Mouse (Mus musculus) CD4-positive, CD25-positive, alpha-beta regulatory T cell, adult 2 months (primary cell): ENCODE results near the gene G3bp1.
A peak's percentile ranks its signal among the peaks of the same experiment; 100 is the strongest.

Experiments used
- DNase-seq: peaks from one replicate; pipeline ENCODE4 v3.0.0-alpha.2; 2012; ENCODE audit warnings: low read depth, low spot score

The G3bp1 gene

DNA sequence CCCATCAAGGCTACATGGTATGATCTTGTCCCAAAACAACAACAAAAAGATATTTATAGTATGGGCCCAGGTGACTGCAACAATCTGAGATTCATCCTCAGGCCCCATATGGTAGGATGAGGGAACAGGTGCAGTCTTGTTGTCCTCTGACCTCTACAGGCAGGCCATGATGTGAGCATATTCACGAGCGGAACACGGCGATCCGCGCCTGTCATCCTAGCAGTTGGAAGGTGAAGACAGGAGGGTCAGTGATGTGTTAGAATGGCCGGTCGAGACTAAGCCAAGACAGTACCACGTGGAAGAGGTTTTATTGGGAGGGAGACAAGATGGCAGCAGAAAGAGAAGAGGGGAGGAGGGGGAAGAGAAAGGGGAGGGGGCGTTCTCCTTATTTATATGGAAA, 4.8 kb upstream of the G3bp1 start:
- no peak for DNase-seq

DNA sequence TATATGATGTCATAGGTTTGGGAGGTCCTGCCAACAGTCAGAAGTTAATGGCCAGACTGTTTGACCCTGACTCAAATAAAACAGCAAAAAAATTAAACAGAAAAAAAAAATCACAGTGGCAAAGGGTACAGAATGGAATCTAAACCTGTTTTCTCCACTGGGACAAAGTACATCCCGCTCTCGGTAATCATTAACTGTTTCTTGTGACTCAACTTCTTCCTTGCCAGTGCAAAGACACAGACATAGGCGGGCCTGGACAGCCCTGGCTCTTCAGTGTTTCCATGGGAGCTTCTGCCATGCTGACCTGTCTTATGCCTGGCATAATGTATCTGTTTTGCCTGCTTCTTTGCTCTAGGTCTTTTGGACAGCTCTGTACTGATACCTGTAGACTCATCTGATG, 4.3 kb upstream of the G3bp1 start:
- no peak for DNase-seq

DNA sequence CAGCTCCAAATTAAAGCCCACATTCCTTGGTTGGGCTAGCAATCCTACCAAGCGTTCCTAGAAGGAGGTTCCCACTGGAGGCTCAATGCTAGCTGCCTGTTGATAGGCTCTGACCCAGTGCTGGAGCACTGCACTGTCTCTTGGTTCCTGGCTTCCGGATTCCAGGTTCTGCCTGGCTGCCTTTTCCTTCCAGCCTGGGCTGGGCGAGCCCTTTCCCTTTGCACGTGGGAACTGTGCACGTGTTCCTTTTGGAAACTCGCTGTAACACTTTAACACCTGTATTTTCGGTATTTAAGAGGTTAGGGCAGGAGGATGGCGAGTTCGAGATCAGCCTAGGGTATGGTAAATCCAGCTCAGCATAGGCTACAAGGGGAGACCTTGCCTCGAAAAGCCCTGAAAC, 1.5 kb upstream of the G3bp1 start:
- no peak for DNase-seq

DNA sequence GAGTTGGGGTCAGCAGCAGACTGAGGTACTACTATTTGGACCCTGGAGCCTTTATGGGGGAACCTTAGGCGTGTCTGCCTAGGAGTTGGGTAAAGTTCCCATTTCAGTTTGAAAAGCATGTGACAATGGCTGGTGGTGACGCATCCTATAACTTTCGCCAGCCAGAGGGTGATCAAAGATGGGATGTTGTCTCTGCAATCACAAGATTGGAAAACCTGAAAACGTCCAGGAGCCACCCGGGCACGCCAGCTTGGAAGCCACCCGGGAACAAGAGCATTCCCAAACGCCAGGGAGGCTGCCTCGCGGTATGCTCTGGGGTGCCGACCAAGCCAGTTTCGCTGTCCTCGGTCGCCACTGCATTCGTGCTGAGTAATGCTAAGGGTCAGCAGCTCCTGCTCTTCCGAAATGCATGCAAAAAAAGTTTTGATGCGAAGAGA, 856 bp upstream of the G3bp1 start:
- no peak for DNase-seq

DNA sequence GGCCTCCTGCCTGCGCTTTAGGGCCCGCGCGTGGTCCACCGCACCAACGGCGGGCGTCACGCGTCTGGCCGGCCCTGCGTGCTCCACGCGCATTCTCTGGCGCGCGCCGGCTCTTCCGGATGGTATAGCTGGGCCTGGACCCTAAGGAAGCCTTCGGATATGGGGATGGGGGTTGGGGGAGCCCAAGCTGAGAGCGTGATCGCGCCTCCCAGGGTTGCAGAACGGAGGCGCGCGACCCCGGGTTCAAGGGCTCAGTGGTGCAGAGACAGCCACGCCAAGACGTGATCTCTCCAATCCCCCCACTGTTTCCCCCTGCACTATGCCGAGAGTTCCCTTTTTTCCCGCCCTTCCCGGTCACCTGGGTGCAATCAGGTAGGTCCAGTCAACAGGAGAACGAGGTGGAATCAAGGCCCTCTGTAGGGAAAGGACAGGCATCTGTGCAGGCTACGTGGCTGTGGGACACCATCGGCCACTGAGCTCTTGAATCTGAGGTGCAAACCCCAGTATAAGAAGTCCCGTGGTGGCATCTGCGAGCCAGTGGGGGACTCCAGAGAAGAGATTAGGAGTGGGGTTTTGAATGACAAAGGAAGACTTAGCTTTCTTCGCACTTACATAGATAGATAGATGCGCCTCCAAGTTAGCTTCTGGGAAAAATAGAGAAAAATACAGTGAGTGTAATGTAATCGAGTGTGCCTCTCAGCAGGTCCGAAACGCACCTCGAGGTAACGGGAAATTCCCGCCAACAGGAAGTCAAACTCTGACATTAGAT, 622 bp downstream of the G3bp1 start:
- DNase-seq: peak; percentile 56

DNA sequence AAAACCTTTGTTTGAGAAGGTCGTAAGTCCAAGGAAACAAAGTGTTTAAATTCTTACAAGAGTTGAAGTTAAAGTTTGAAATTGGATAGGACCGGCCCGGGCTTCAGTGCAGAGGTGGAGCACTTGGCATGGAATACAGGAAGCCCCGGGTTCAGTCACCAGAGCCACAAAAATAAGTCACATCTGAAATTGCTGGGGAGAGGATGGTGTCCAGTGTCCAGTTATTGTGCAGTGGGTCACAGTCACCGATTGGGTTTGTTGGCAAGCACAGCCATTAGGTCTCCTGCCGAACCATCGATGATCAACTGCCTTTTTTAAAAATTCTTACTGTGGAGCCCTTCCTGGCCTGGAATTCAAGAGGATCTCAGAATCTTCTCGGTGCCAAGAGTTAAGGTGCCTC, 1.3 kb downstream of the G3bp1 start:
- DNase-seq: peak; percentile 24

DNA sequence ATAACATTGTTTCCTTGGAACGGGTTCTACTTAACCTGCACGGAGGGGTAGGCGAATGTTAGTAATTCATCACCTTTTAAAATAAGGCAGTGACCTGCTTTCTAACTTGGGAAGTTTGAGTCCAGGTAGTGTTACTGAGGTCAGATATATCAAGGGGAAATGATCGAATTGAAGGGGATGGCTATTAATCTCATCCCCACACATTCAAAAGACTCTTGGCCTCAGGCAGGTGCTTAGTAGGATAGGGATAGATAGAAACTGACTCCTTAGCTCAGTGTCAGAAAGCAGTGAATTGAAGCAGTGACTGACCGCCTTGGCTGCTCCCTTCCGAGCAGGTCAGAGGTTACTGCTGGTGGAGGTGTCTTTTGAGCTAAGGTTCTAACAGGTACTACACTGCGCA, 2.0 kb downstream of the G3bp1 start:
- no peak for DNase-seq

DNA sequence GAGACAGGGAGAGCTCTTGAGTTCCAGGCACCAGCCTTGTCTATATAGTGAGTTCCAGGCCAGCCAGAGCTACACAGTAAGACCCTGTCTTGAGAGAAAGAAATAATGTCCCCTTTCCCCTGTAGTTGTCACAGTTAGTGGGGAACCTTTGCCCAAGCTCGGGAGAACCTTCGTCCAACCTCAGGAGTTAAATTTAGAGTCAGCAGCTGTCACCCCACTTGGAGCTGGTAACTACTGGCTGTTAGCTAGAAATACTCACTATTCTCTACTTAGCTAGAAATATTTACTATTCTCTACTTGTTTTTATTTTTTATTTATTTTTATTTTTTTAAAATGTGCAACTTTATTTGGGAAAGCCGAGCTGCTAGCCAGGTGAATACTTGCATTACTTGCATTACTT, 3.7 kb downstream of the G3bp1 start:
- no peak for DNase-seq

DNA sequence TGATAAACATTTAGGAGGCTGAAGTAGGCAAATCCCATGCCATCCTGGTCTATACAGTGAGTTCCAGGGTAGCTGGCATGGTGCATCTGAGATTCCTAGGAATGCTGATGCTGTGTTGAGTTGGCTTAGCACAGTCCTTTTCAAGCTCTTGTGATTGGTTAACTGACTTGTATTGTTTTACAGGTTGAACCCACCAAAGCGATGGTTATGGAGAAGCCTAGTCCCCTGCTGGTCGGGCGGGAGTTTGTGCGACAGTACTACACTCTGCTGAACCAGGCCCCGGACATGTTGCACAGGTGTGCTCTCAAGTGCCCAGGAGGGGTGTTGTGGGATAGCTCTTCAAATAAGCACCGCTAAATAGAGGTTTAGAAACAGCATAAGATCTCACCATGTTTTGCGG, 16.0 kb downstream of the G3bp1 start:
- DNase-seq: no peak

DNA sequence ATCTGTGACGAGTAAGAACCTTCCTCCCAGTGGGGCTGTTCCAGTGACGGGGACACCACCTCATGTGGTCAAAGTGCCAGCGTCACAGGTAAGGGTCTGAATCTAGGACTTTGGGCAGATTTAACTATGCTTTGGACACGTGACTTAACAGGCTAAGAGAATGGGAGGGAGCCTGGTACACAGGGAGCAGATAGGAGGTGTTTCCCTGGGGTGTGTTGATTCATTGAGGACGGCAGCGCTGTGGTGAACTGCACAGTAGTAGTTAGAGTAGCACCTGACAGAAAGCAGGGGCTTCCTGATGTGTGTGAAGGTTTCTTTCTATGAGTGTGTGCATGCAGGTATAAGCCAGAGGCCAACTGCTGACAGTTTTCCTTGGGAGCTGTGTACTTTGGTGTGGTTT, 26.7 kb downstream of the G3bp1 start:
- no peak for DNase-seq

DNA sequence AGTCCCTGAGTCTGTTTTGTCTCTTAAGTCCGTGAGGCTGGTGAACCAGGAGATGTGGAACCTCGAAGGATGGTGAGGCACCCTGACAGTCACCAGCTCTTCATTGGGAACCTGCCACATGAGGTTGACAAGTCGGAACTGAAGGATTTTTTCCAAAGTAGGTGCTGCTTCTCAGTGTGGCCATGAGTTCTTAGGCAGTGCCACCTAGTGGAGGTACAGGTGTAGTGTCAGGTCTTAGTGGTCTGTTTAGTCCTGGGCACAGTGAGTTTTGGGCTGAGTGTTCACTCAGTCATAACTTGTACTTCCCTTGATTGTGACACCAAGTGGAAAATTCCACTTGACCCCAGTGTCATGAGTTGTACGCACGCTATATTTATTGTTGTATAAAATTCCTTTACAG, 28.4 kb downstream of the G3bp1 start:
- peak; percentile 74 for DNase-seq

DNA sequence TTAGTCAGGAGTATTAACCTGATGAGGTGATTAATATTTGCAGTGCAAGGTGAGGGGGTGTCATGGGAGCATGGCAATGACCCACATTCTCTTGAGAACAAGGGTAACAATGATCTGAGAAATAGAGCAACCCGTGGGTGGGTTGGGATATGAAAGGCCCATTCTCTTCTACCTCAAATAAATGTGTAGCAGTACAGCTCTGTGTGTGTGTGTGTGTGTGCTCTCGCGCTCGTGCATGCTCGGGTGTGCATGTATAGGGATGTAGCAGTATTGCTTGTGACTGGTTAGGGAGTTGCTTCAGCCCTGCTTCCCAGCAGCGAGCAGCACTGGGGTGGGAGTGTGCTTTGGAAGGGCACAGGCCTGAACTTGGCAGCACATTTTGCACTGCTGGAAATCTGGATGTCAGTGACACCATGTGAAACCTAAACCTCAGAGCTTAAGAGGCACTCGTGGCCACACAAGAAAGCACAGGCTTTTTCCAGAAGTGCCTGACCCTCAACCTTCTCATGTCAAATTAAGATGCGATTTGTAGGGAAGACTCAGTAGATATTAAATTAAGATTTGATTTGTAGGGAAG, 32.6 kb downstream of the G3bp1 start:
- DNase-seq: no peak

DNA sequence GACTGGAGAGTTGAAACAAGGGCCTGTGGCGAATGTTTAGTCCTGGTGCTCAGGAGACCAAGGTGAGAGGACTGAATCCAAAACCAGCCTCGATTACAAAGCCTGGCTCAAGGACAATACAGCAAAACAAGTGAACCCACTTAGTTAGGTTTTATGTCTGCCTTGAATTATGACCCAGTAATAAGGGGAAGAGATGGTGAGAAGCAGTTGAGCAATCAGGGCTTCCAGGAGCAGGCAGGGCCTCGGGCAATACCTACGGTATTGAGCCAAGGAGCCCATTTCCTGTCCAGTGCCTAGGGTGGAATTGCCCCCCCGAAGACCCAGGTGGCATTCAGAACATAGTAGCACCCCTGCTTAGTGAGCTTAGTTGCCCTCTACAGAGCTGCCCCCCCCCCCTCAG, 33.4 kb downstream of the G3bp1 start:
- DNase-seq: no peak

DNA sequence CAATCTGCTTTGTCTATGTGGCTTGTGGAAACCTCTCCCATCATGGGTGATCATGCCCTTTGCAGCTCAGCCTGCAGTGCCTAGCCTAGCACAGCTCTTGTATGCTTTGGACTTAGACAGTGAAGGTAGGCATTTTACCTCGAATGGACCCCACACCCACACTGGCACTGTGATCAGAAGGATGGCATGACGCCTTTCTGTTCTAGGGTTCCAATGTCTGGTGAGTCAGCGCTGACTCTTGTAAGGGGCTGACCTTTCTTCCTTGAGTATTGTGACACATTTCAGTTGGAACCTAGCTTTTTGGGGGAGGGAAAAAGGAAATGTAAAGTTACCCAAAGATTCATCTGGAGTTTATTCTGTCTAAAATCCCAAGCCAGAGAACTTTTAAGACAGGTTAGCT, 36.0 kb downstream of the G3bp1 start:
- no peak for DNase-seq

DNA sequence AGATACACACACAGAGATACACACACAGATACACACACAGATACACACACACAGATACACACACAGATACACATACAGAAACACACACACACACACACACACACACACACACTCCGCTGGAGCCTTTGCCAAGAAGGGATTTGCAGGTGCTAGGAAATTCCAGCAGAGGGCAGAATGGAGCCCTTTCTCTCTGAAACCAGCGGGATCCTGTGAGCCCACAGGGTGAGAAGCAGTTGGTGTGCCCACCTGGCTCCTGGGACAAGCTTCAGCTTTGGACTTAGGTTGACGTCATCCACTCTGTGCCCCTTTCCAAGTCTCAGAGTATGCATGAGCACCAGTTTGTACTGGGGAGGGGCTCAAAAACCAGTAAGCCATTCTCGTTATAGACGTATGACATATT, 41.9 kb downstream of the G3bp1 start:
- DNase-seq: peak; percentile 9

DNA sequence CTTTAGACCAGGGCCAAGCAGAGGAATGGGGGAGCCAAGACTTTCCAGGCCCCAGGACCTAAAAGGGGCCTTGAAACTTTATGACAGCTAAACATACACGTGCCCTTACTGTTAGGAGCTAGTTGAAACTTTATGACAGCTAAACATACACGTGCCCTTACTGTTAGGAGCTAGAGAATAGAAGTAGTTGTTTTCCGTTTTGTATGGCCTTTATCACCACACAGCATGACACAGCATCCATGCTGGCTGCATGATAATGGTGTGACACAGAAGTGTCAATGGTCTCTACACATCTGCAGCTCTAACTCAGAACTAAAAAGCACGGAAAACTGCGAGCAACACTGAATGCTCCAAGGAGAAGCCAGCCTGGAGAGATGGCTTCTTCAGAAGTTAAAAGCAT, 48.2 kb downstream of the G3bp1 start:
- DNase-seq: no peak

DNA sequence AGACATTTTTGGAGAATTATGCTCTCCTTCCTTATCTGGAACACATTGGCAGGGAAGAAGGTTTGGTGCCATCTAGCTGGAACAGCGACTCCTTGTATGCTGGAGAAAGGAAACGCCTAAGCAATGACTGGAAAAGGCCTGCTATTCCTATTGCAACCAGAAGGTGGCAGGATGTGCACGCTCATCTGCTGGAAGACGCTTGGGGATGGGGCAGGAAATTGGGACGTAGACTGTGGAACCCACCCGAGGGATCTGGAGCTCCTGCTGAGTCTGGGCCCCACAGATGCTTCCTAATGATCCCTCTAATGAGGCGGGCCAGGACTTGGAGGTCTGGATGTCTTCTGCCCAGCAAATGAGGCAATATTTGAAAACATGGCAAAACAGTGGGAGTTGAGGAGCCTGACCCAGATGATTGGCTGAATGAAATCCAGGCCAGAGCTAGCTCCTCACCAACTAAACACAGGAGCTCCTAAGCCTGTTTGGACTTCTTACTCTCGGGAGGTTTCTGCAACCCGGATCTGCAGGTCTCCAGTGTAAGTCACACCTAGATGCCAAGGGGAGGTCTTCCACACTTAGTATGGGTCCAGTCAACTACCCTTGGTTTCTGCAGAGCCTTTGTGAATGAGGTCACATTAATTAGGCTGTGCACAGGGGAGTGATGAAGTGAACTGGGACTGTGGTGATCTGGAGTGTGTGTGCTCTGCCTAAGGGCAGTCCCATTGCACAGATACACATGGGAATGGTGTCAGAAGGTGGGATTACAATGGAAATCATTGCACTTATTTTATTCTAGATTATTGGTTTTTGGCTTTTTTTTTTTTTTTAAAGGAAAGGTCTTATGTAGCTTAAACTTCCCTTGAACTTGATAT, 49.6 kb downstream of the G3bp1 start:
- DNase-seq: peak; percentile 63

DNA sequence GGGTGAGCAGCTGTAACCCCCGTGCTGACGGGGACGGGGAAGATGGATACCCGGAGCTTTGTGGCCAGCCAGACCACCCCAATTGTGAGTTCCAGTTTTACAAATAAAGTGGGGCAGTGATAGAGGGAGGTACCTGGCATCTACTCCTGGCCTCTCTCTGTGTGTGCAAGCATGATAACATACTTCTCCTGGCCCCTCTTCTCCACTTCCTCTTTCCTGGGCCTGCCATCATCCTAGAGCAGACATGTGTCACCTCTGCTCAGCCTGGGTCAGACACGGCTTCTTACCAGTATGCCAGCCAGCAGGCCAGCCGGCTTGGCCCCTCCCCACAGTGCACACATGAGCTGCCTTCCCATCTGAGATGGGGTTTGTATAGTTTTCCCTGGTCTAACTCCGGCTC, 61.3 kb downstream of the G3bp1 start:
- no peak for DNase-seq

DNA sequence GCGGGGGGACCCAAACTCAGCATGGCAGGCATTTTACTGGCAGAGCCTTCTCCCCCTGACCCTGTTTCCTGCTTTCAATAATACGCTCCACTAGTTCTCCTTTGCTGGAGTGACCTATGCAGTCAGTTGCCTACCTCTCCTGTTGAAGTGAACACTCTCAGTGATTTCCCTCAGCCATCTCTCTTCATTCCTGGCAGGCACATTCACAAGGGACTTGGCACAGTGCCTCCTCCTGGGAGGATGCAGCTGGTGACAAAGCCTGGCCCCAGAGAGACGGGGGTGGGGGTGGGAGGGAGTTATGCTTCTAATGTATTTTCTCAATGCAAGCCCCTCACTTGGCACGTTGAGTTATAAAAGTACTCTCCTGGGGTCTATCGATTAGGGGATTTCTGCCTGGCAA, 63.9 kb downstream of the G3bp1 start:
- no peak for DNase-seq

DNA sequence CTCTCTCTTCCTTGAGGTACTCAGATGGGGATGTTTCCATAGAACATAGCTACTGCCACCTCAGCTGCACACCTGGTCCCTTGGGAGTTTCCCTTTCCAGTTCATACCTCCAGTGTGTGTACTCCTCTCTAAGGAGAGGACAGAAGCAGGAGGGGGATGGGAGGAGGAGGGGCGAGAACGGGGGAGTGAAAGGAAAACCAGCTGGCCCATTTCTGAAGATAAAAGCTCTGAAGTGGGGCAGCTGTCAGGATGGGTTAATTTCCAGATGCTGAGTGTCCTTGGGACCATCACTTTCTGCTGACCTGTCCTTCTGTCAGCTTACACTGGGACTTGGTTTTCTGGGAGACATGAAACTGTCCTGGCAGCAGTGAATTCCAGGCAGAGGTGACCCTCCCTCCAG, 65.3 kb downstream of the G3bp1 start:
- DNase-seq: no peak

DNA sequence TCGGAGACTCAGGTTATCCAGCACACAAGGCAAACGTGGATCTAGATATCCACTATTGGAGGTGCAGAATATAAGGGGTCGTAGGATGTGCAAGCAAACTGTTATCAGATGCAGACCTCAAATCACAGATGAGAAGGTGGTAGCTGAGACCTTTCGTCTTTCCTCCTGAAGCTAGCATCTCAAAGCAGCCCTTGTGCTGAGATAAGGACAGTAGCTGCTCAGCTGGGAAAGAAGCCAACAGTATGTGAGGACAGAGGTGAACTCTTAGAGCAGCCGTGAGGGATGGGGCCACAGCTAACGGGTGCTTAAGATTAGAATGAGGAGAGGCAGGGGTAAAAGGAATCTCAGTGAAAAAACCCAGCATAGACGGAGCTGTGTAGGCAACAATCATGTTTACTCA, 72.6 kb downstream of the G3bp1 start:
- no peak for DNase-seq

DNA sequence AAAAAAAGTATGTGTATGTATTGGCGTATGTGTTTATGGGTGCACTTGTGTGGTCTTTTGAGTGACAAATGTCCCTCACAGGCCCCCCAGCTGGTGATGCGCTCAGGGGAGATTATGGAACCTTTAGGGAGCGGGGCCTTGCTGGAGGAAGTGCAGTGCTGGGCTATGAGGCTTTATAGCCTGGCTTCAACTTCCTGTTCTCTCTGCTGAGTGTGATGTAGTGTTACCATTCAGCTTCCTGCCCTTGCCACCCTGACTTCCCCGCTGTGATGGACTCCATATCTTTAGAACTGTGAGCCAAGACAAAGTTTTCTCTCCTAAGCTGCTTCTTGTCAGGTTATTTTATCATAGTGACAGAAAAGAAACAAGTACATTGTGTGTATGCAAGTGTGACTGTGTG, 73.2 kb downstream of the G3bp1 start:
- no peak for DNase-seq

DNA sequence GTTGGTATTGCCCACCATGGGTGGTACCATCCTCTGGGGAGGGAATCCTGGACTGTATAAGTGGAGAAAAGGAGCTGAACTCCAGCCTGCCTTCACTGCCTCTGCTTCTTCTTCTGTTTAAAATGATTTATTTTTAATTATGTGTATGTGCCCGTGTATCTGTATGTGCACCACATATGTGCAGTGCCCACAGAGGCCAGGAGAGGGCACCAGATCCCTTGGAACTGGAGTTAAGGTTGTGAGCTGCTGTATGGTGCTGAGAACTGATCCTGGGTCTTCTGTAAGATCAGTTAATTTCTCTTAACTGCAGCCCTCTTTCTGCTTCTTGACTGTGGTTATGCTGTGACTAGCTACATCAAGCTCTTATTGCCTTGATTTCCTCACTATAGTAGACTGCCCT, 76.2 kb downstream of the G3bp1 start:
- DNase-seq: no peak
